Mouse (Mus musculus): Measurements from ENCODE around the gene Dscam.

GRCm38 (mm10) chr16:96774245-96774644 is 396.3 kb downstream of the Dscam start:
- TF ChIP-seq POLR2A (IDR thresholded peaks at IDR 0.05; ENCODE audit: insufficient read length, low read depth) (no peak), MYOG (IDR thresholded peaks at IDR 0.05; ENCODE audit: control insufficient read depth in 1 of 3, insufficient read depth in 1 of 3, insufficient read length in 2 of 3, low read depth in 2 of 3) (no peak), E2F4 (IDR thresholded peaks at IDR 0.05; ENCODE audit: insufficient read depth) (no peak), POLR2AphosphoS2 (IDR thresholded peaks at IDR 0.05; ENCODE audit: insufficient read length, low read depth) (no peak)

Measured in myocyte (in vitro differentiated cells).